Mouse (Mus musculus) ES-Bruce4 (cell line): ENCODE measurements at regions not wholly inside any gene's neighbourhood (a gene's known extent, or its start where the extent isn't known, plus 50 kb on each side); places are given as distances from the start of the nearest gene placed in this dataset.

Experiments
- H3K27ac ChIP-seq: 2 replicates; pipeline ENCODE4 v1.5.1; 2012; ENCODE audit warnings: low read length, inconsistent platforms; ENCODE audit not compliant: insufficient read depth
- H3K27me3 ChIP-seq: 2 replicates; pipeline ENCODE4 v1.6.1; 2012; ENCODE audit warnings: mild to moderate bottlenecking, low read length, inconsistent platforms; ENCODE audit not compliant: control insufficient read depth, poor library complexity, insufficient read depth, severe bottlenecking
- H3K36me3 ChIP-seq: 2 replicates; pipeline ENCODE4 v1.6.1; 2012; ENCODE audit warnings: inconsistent platforms, mild to moderate bottlenecking, low read length, moderate library complexity; ENCODE audit not compliant: control insufficient read depth, poor library complexity, insufficient read depth, severe bottlenecking
- H3K4me1 ChIP-seq: one replicate; pipeline ENCODE4 v1.8.1; 2011; ENCODE audit warnings: low read length; ENCODE audit not compliant: control insufficient read depth, insufficient read depth
- H3K4me3 ChIP-seq: 2 replicates; pipeline ENCODE4 v1.5.1; 2011; ENCODE audit warnings: low read depth, mild to moderate bottlenecking, low read length
- H3K9ac ChIP-seq: 2 replicates; pipeline ENCODE4 v1.6.1; 2012; ENCODE audit warnings: low read depth, mild to moderate bottlenecking, inconsistent platforms; ENCODE audit not compliant: poor library complexity, severe bottlenecking
- H3K9me3 ChIP-seq: replicated peaks from 2 replicates; pipeline ENCODE4 v1.6.1; 2012; ENCODE audit warnings: mild to moderate bottlenecking, low read length, inconsistent platforms; ENCODE audit not compliant: control insufficient read depth, poor library complexity, insufficient read depth, severe bottlenecking
- CTCF ChIP-seq: IDR thresholded peaks from one replicate; pipeline ENCODE4 v1.8.1; 2011; ENCODE audit warnings: low read depth, low read length
- EP300 ChIP-seq: IDR thresholded peaks from 2 replicates; pipeline ENCODE4 v1.6.1; 2011; ENCODE audit warnings: low read depth, low read length; ENCODE audit not compliant: insufficient read depth
- POLR2A ChIP-seq: IDR thresholded peaks from one replicate; pipeline ENCODE4 v1.8.1; 2011; ENCODE audit warnings: low read length; ENCODE audit not compliant: insufficient read depth

DNA sequence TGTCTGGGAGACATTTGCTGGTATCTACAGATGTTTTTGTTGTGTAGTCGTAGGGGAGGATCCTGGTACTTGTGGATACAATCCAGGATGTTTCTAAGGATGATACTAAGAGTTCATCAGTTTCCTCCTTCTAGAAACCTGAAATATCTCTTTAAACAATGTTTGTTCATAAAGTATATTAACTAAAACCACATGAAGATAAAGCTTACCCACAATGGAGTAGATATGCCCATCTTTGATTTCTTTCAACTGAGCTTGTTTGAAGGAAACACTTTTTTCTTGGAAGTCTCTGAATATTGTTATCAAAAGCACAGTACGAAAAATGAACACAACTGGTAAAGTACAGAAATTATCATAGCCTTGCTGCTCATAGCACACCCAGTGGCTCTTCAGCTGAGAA lies 89.6 kb upstream of the Bmp2 start:
- H3K4me1 ChIP-seq, result no peaks in the 10 kb centered on the region
- no peaks in the 10 kb centered on the region for H3K27me3 ChIP-seq
- H3K9me3 ChIP-seq, result no peaks in the 10 kb centered on the region
- no peak overlapping the region for H3K27ac ChIP-seq
- H3K36me3 ChIP-seq, result no peaks in the 10 kb centered on the region
- TF ChIP-seq EP300, result no peak
- no peak for TF ChIP-seq CTCF
- TF ChIP-seq POLR2A, result no peak
- H3K9ac ChIP-seq, result no peak overlapping the region
- H3K4me3 ChIP-seq, result no peak overlapping the region

- Histone ChIP-seq H3K9ac (no peak overlapping the region), H3K9me3 (no peaks in the 10 kb centered on the region), H3K4me1 (no peaks in the 10 kb centered on the region), H3K27me3 (no peaks in the 10 kb centered on the region), H3K36me3 (no peaks in the 10 kb centered on the region), H3K27ac (no peak overlapping the region), H3K4me3 (no peak overlapping the region)
- TF ChIP-seq CTCF (no peak), EP300 (no peak), POLR2A (no peak)
Observed at GRCm38 (mm10) chr2:133467170-133468168, 84.5 kb upstream of the Bmp2 start.

GRCm38 (mm10) chr2:133472966-133473744 lies 78.8 kb upstream of the Bmp2 start:
- Histone ChIP-seq H3K27ac (no peak overlapping the region), H3K9me3 (no peaks in the 10 kb centered on the region), H3K4me3 (no peak overlapping the region), H3K4me1 (no peaks in the 10 kb centered on the region), H3K27me3 (no peaks in the 10 kb centered on the region), H3K36me3 (no peaks in the 10 kb centered on the region), H3K9ac (no peak overlapping the region)
- no peak for TF ChIP-seq CTCF
- TF ChIP-seq POLR2A, result no peak
- TF ChIP-seq EP300, result no peak

DNA sequence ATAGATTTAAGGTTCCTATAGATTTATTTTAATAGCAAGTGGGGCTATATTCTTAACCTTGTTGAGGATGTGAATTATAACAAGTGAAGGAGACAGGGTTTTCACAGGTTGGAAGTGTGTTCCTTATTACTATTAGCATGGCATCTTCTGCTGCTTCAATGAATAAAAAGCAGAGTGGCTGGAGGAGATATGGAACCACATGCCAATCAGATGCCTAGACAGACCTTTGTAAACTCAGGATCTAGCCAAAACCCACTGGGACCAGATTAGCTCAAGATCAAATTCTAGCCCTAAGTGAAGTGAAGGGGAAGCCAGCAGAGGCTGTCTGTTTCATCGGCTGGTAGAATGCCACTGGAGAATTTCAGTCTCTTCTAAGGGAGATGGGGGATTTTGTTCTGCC lies 77.8 kb upstream of the Bmp2 start:
- Histone ChIP-seq H3K9me3 (no peaks in the 10 kb centered on the region), H3K4me3 (no peak overlapping the region)
- no peak for TF ChIP-seq POLR2A
- TF ChIP-seq CTCF, result no peak
- no peak for TF ChIP-seq EP300

GRCm38 (mm10) chr2:133480870-133481269 lies 71.1 kb upstream of the Bmp2 start:
- Histone ChIP-seq H3K9me3 (no peaks in the 10 kb centered on the region), H3K4me3 (no peak overlapping the region), H3K27ac (no peak overlapping the region), H3K27me3 (no peaks in the 10 kb centered on the region), H3K4me1 (no peaks in the 10 kb centered on the region), H3K36me3 (no peaks in the 10 kb centered on the region), H3K9ac (no peak overlapping the region)
- no peak for TF ChIP-seq EP300
- no peak for TF ChIP-seq CTCF
- TF ChIP-seq POLR2A, result no peak

More for the DNA sequence above, 77.8 kb upstream of the Bmp2 start:
- no peaks in the 10 kb centered on the region for H3K4me1 ChIP-seq
- no peak overlapping the region for H3K9ac ChIP-seq
- H3K36me3 ChIP-seq, result no peaks in the 10 kb centered on the region
- H3K27me3 ChIP-seq, result no peaks in the 10 kb centered on the region
- H3K27ac ChIP-seq, result no peak overlapping the region

DNA sequence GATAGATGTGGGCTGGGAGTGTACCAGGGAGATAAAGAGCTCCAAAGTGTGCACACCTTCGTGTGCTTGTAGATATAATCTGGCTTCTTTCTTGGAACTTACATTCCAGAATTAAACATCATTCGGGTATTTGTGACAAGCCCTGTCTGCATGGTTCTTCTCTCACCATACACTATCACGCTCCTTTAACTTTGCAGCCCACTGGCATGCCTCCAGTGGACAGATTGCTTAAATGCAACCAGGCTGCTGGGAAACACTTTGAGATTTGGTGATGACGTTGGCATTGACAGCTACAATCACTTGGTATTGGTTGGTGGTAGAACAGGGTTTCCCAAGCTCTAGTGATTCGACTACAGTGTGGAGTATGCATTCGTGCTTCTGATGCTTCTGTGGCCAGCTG lies 70.7 kb upstream of the Bmp2 start:
- Histone ChIP-seq H3K27ac (no peak overlapping the region), H3K27me3 (no peaks in the 10 kb centered on the region), H3K9ac (no peak overlapping the region), H3K4me1 (no peaks in the 10 kb centered on the region), H3K4me3 (no peak overlapping the region), H3K9me3 (no peaks in the 10 kb centered on the region), H3K36me3 (no peaks in the 10 kb centered on the region)
- TF ChIP-seq EP300 (no peak), POLR2A (no peak), CTCF (no peak)
